Mouse (Mus musculus) heart, embryonic 14.5 days (tissue): ENCODE data around the gene Klhl8. TPM values are rescaled to one million over a fixed set of nuclear protein-coding genes. Genes with fewer than 3 reads are reported as not detected.
A peak's percentile ranks its signal among the peaks of the same experiment; 100 is the strongest.

ENCODE experiments used
- ATAC-seq: fragments of 200-750 bp; cut with Nextera tagmentation; 2 replicates; pipeline ENCODE4 v1.8.0; 2017; ENCODE audit warnings: low read depth, moderate TSS enrichment; ENCODE audit not compliant: insufficient number of reproducible peaks, insufficient read depth, low FRiP score
- H3K27ac ChIP-seq, 2 experiments: fragments of 200-500 bp in 1 of 2; fragments of 300-500 bp in 1 of 2; sonication (generic) in 1 of 2; replicated peaks in 1 of 2; 2 replicates each; pipeline ENCODE4 v1.5.1; 2012 to 2014; ENCODE audit warnings: low read depth in 2 of 2, low read length in 2 of 2, control low read depth in 1 of 2, mild to moderate bottlenecking in 1 of 2, mixed read lengths in 1 of 2; ENCODE audit not compliant: control insufficient read depth in 1 of 2, insufficient read depth in 1 of 2
- H3K27me3 ChIP-seq: fragments of 300-500 bp; sonication (generic); 2 replicates; pipeline ENCODE4 v1.6.1; 2014; ENCODE audit warnings: mild to moderate bottlenecking, low read length, control low read depth; ENCODE audit not compliant: control insufficient read depth, insufficient read depth
- H3K36me3 ChIP-seq: fragments of 300-500 bp; sonication (generic); 2 replicates; pipeline ENCODE4 v1.6.1; 2014; ENCODE audit warnings: mild to moderate bottlenecking, control low read depth, low read length, mixed read lengths; ENCODE audit not compliant: control insufficient read depth, insufficient read depth
- H3K4me1 ChIP-seq, 2 experiments: fragments of 200-500 bp in 1 of 2; fragments of 300-500 bp in 1 of 2; sonication (generic) in 1 of 2; 2 replicates each; pipeline ENCODE4 v1.6.1; 2012 to 2014; ENCODE audit warnings: low read length in 2 of 2, control low read depth in 1 of 2, mixed read lengths in 1 of 2; ENCODE audit not compliant: control insufficient read depth in 2 of 2, insufficient read depth in 2 of 2
- H3K4me2 ChIP-seq: fragments of 300-500 bp; sonication (generic); 2 replicates; pipeline ENCODE4 v1.6.1; 2014; ENCODE audit warnings: mild to moderate bottlenecking, low read length
- H3K4me3 ChIP-seq, 2 experiments: fragments of 200-500 bp in 1 of 2; fragments of 300-500 bp in 1 of 2; sonication (generic) in 1 of 2; 2 replicates each; pipeline ENCODE4 v1.5.1; 2012 to 2014; ENCODE audit warnings: low read length in 2 of 2, mild to moderate bottlenecking in 2 of 2, control low read depth in 1 of 2, low read depth in 1 of 2, moderate library complexity in 1 of 2; ENCODE audit not compliant: control insufficient read depth in 1 of 2, insufficient read depth in 1 of 2
- H3K9ac ChIP-seq: fragments of 300-500 bp; sonication (generic); 2 replicates; pipeline ENCODE4 v1.6.1; 2014; ENCODE audit warnings: mild to moderate bottlenecking, low read length
- H3K9me3 ChIP-seq: fragments of 300-500 bp; sonication (generic); 2 replicates; pipeline ENCODE4 v1.6.1; 2016; ENCODE audit warnings: low read length, control low read depth; ENCODE audit not compliant: control insufficient read depth
- WGBS: fragments of 180-500 bp; shearing (Covaris S2); extraction: QIAGEN DNeasy Blood & Tissue Kit; methylation state at CpG from one replicate; pipeline ENCODE4 v1.1.7; 2014; 5-methylcytosine and 5-hydroxymethylcytosine counted together
- polyA plus RNA-seq: library from polyadenylated mRNA; unstranded; fragments of >200 nt; fragmentation: Nextera tagmentation; extraction: Ambion mirVana; gene quantifications from 2 replicates; pipeline ENCODE4 v1.2.1, GENCODE M21; 2014

The Klhl8 gene
- polyA plus RNA-seq, 1 experiment from 2014 or later: 11.9 TPM

- Histone ChIP-seq H3K27me3 (no peaks in the 10 kb centered on the region), H3K9ac (no peak overlapping the region), H3K4me1 (peaks cover 0 to 7% of the 10 kb centered on the region in 2 experiments; a peak in 3 of 4 replicates), H3K4me3 (no peak overlapping the region), H3K27ac (no peak overlapping the region), H3K4me2 (no peak overlapping the region), H3K36me3 (no peaks in the 10 kb centered on the region), H3K9me3 (no peaks in the 10 kb centered on the region)
- WGBS: 54% methylated on average over 11 of the region's 11 CpGs
- no peak for ATAC-seq
Measured at GRCm38 (mm10) chr5:103914335-103915226, 3.5 kb upstream of the Klhl8 start.

GRCm38 (mm10) chr5:103913150-103913549 is 2.1 kb upstream of the Klhl8 start:
- Histone ChIP-seq H3K4me3 (no peak overlapping the region), H3K4me1 (peaks cover 5 to 17% of the 10 kb centered on the region in 2 experiments)
- 54% methylated on average over 4 of the region's 4 CpGs for WGBS

GRCm38 (mm10) chr5:103911555-103911954 is 496 bp upstream of the Klhl8 start:
- no peak for ATAC-seq
- Histone ChIP-seq H3K27me3 (no peaks in the 10 kb centered on the region), H3K9me3 (no peaks in the 10 kb centered on the region), H3K27ac (no peak overlapping the region), H3K4me1 (peaks cover 5 to 17% of the 10 kb centered on the region in 2 experiments), H3K4me3 (no peak overlapping the region), H3K4me2 (0 out of 2 replicates have a peak overlapping the region, but pooled peaks have one; percentile 28), H3K9ac (no peak overlapping the region; the same call in 1 of the 2 replicates), H3K36me3 (no peaks in the 10 kb centered on the region)
- 72% methylated on average over 5 of the region's 5 CpGs for WGBS

More at GRCm38 (mm10) chr5:103913150-103913549, 2.1 kb upstream of the Klhl8 start:
- Histone ChIP-seq H3K27ac (no peak overlapping the region), H3K27me3 (no peaks in the 10 kb centered on the region), H3K36me3 (no peaks in the 10 kb centered on the region), H3K9me3 (no peaks in the 10 kb centered on the region), H3K4me2 (no peak overlapping the region), H3K9ac (no peak overlapping the region)
- no peak for ATAC-seq

GRCm38 (mm10) chr5:103910156-103910555 is 903 bp downstream of the Klhl8 start:
- ATAC-seq: no peak
- H3K4me1 ChIP-seq: peaks cover 5 to 17% of the 10 kb centered on the region in 2 experiments
- WGBS: 16% methylated on average over 8 of the region's 9 CpGs
- H3K9me3 ChIP-seq: no peaks in the 10 kb centered on the region
- no peaks in the 10 kb centered on the region for H3K27me3 ChIP-seq
- H3K27ac ChIP-seq: no peak overlapping the region
- H3K9ac ChIP-seq: peak overlapping the region; percentile 94
- peak overlapping the region; percentile 93 for H3K4me2 ChIP-seq
- no peaks in the 10 kb centered on the region for H3K36me3 ChIP-seq
- H3K4me3 ChIP-seq: peak overlapping the region in 1 of 2 experiments; percentile 89; a peak in 3 of 4 replicates

- H3K9ac ChIP-seq: no peak overlapping the region
- no peak overlapping the region for H3K4me2 ChIP-seq
Measured at GRCm38 (mm10) chr5:103909466-103909865, 1.6 kb downstream of the Klhl8 start.

GRCm38 (mm10) chr5:103908851-103909250 is 2.2 kb downstream of the Klhl8 start:
- ATAC-seq: no peak
- Histone ChIP-seq H3K4me2 (peak overlapping the region; percentile 21; the same call in 1 of the 2 replicates), H3K27me3 (no peaks in the 10 kb centered on the region), H3K4me3 (no peak overlapping the region), H3K4me1 (peaks cover 5 to 17% of the 10 kb centered on the region in 2 experiments), H3K9ac (no peak overlapping the region), H3K9me3 (no peaks in the 10 kb centered on the region), H3K27ac (peak overlapping the region; percentile 28 to 33; a peak in 1 of 4 replicates), H3K36me3 (no peaks in the 10 kb centered on the region)
- WGBS: 37% methylated on average over 7 of the region's 7 CpGs

More at GRCm38 (mm10) chr5:103909466-103909865, 1.6 kb downstream of the Klhl8 start:
- H3K4me1 ChIP-seq: peaks cover 5 to 17% of the 10 kb centered on the region in 2 experiments
- H3K27ac ChIP-seq: no peak overlapping the region
- no peaks in the 10 kb centered on the region for H3K27me3 ChIP-seq
- H3K36me3 ChIP-seq: no peaks in the 10 kb centered on the region
- WGBS: 77% methylated on average over 3 of the region's 3 CpGs
- H3K9me3 ChIP-seq: no peaks in the 10 kb centered on the region
- H3K4me3 ChIP-seq: no peak overlapping the region
- ATAC-seq: no peak

- H3K4me2 ChIP-seq: no peak overlapping the region
- no peaks in the 10 kb centered on the region for H3K27me3 ChIP-seq
- H3K27ac ChIP-seq: no peak overlapping the region
- H3K9ac ChIP-seq: no peak overlapping the region
- H3K9me3 ChIP-seq: no peaks in the 10 kb centered on the region
- no peaks in the 10 kb centered on the region for H3K36me3 ChIP-seq
- H3K4me3 ChIP-seq: no peak overlapping the region
- peaks cover 5 to 17% of the 10 kb centered on the region in 2 experiments for H3K4me1 ChIP-seq
- 91% methylated on average over 4 of the region's 4 CpGs for WGBS
- ATAC-seq: no peak
Measured at GRCm38 (mm10) chr5:103907844-103908243, 3.2 kb downstream of the Klhl8 start.
